In genomic region chr4:129584884-129585608, GRCm38 (mm10) we compare ENCODE assay signal across 8 mouse cellular contexts. TPM values are rescaled to one million over a fixed set of nuclear protein-coding genes. Genes with fewer than 3 reads are reported as not detected.
DNase-seq lines count a peak whose midpoint lies in the region; ATAC-seq and TF ChIP-seq lines count a peak whose summit lies in the region.

No protein-coding gene starts in this region.

- peaks cover 7% of the 10 kb centered on the region for H3K36me3 ChIP-seq in erythroblast, embryonic 14.5 days (ENCODE audit: control insufficient read depth)
- 0 out of 2 replicates have a peak, but pooled peaks cover under 1% of the 10 kb centered on the region for H3K36me3 ChIP-seq in heart, embryonic 13.5 days
- H3K36me3 ChIP-seq in liver, embryonic 12.5 days, result peaks cover 1% of the 10 kb centered on the region; the same call in 1 of the 2 replicates
- H3K36me3 ChIP-seq in stomach, embryonic 15.5 days, result no peaks in the 10 kb centered on the region

- 2% methylated on average over 36 of the region's 36 CpGs for WGBS in heart, embryonic 13.5 days
- WGBS in liver, embryonic 12.5 days (ENCODE audit: insufficient replicate concordance), result 2% methylated on average over 36 of the region's 36 CpGs
- WGBS in stomach, embryonic 15.5 days, result 1% methylated on average over 36 of the region's 36 CpGs

- peak overlapping the region; percentile 78 for H3K4me2 ChIP-seq in heart, embryonic 13.5 days
- H3K4me2 ChIP-seq in liver, embryonic 12.5 days, result peak overlapping the region; percentile 86
- H3K4me2 ChIP-seq in stomach, embryonic 15.5 days, result peak overlapping the region; percentile 75

- peak overlapping the region; percentile 58 for H3K27ac ChIP-seq in bone marrow macrophage, adult 2 months (ENCODE audit: insufficient read depth, low read depth, low read length)
- H3K27ac ChIP-seq in heart, embryonic 13.5 days (replicated peaks), result peak overlapping the region; percentile 68; the same call in 1 of the 2 replicates
- H3K27ac ChIP-seq in liver, embryonic 12.5 days, result peak overlapping the region; percentile 86
- H3K27ac ChIP-seq in stomach, embryonic 15.5 days, result peak overlapping the region; percentile 81

- peak; percentile 59; the same call in 1 of the 2 replicates for ATAC-seq in heart, embryonic 13.5 days (ENCODE audit: extremely low read depth, insufficient number of reproducible peaks, low FRiP score, low TSS enrichment)
- ATAC-seq in liver, embryonic 12.5 days, result peak; percentile 75
- ATAC-seq in stomach, embryonic 15.5 days (ENCODE audit: insufficient read depth, low FRiP score, low read depth), result peak; percentile 71

- TF ChIP-seq CTCF in bone marrow macrophage, adult 2 months (IDR thresholded peaks at IDR 0.05; ENCODE audit: low read depth, low read length), result peak; percentile 85

- H3K27me3 ChIP-seq in erythroblast, embryonic 14.5 days (ENCODE audit: control insufficient read depth), result no peaks in the 10 kb centered on the region
- H3K27me3 ChIP-seq in heart, embryonic 13.5 days (replicated peaks), result no peaks in the 10 kb centered on the region
- H3K27me3 ChIP-seq in liver, embryonic 12.5 days (replicated peaks), result no peaks in the 10 kb centered on the region
- no peaks in the 10 kb centered on the region for H3K27me3 ChIP-seq in stomach, embryonic 15.5 days (replicated peaks)

- H3K4me3 ChIP-seq in bone marrow macrophage, adult 2 months (ENCODE audit: insufficient read depth, low read length), result peak overlapping the region; percentile 70
- H3K4me3 ChIP-seq in erythroblast, embryonic 14.5 days (replicated peaks), result peak overlapping the region; percentile 63
- H3K4me3 ChIP-seq in heart, embryonic 13.5 days, result peak overlapping the region; percentile 58
- peak overlapping the region; percentile 56 for H3K4me3 ChIP-seq in liver, embryonic 12.5 days
- H3K4me3 ChIP-seq in stomach, embryonic 15.5 days (replicated peaks), result peak overlapping the region; percentile 51

- TF ChIP-seq POLR2A in bone marrow macrophage, adult 2 months (IDR thresholded peaks at IDR 0.05; ENCODE audit: borderline replicate concordance, low read depth, low read length), result no peak

- peaks cover 10% of the 10 kb centered on the region for H3K4me1 ChIP-seq in bone marrow macrophage, adult 2 months (ENCODE audit: control insufficient read depth, insufficient read depth, low read length)
- H3K4me1 ChIP-seq in erythroblast, embryonic 14.5 days (ENCODE audit: control insufficient read depth), result peaks cover 37% of the 10 kb centered on the region
- H3K4me1 ChIP-seq in heart, embryonic 13.5 days, result peaks cover 17% of the 10 kb centered on the region
- peaks cover 51% of the 10 kb centered on the region for H3K4me1 ChIP-seq in liver, embryonic 12.5 days
- H3K4me1 ChIP-seq in stomach, embryonic 15.5 days, result peaks cover 9% of the 10 kb centered on the region

- H3K9me3 ChIP-seq in erythroblast, embryonic 14.5 days (ENCODE audit: control insufficient read depth, low read length), result no peaks in the 10 kb centered on the region
- no peaks in the 10 kb centered on the region for H3K9me3 ChIP-seq in heart, embryonic 13.5 days
- H3K9me3 ChIP-seq in liver, embryonic 12.5 days (replicated peaks), result no peaks in the 10 kb centered on the region
- H3K9me3 ChIP-seq in stomach, embryonic 15.5 days, result no peaks in the 10 kb centered on the region

- DNase-seq in B cell, adult 2 months, result peak; percentile 93 to 94
- DNase-seq in kidney, postnatal 10 days, result peak; percentile 94
- peak; percentile 77 to 89 for DNase-seq in natural killer cell, adult 2 months (ENCODE audit: low spot score in 2 of 2)

- peak overlapping the region; percentile 77 for H3K9ac ChIP-seq in heart, embryonic 13.5 days
- peak overlapping the region; percentile 72 for H3K9ac ChIP-seq in liver, embryonic 12.5 days
- H3K9ac ChIP-seq in stomach, embryonic 15.5 days, result peak overlapping the region; percentile 48; the same call in 1 of the 2 replicates

RNA-seq across cellular contexts. Expression of gene Fam167b, which starts 6.7 kb away (rescaled TPM):
- 1.2 and 2.6 TPM in 2 replicates for polyA plus RNA-seq in bone marrow macrophage, adult 2 months (2012; ENCODE audit: insufficient read depth, insufficient read length, missing spikeins)
- polyA plus RNA-seq in erythroblast, embryonic 14.5 days (2012), result 0.15 TPM in 1 of 2 replicates, not detected in the other
- 4.7 and 7.3 TPM in 2 replicates for polyA plus RNA-seq in heart, embryonic 13.5 days (2015; fragmentation: Nextera tagmentation; extraction: Ambion mirVana)
- 6.3 and 7.9 TPM in 2 replicates for polyA plus RNA-seq in liver, embryonic 12.5 days (2016; fragmentation: Nextera tagmentation; extraction: Ambion mirVana)
- 3.5 and 3.9 TPM in 2 replicates for polyA plus RNA-seq in stomach, embryonic 15.5 days (2015; fragmentation: Nextera tagmentation; extraction: Ambion mirVana)

RNA-seq across cellular contexts. Expression of gene Lck, which starts 11.6 kb away (rescaled TPM):
- 0.68 TPM in 1 of 2 replicates, not detected in the other for polyA plus RNA-seq in bone marrow macrophage, adult 2 months (2012; ENCODE audit: insufficient read depth, insufficient read length, missing spikeins)
- 3.0 and 3.1 TPM in 2 replicates for polyA plus RNA-seq in erythroblast, embryonic 14.5 days (2012)
- polyA plus RNA-seq in heart, embryonic 13.5 days (2015; fragmentation: Nextera tagmentation; extraction: Ambion mirVana), result 2.8 and 7.0 TPM in 2 replicates
- polyA plus RNA-seq in liver, embryonic 12.5 days (2016; fragmentation: Nextera tagmentation; extraction: Ambion mirVana), result 4.1 and 5.1 TPM in 2 replicates
- 6.3 and 6.9 TPM in 2 replicates for polyA plus RNA-seq in stomach, embryonic 15.5 days (2015; fragmentation: Nextera tagmentation; extraction: Ambion mirVana)

RNA-seq across cellular contexts. Expression of gene Eif3i, which starts 15.4 kb away (rescaled TPM):
- polyA plus RNA-seq in bone marrow macrophage, adult 2 months (2012; ENCODE audit: insufficient read depth, insufficient read length, missing spikeins), result 105 and 119 TPM in 2 replicates
- 14.4 and 16.7 TPM in 2 replicates for polyA plus RNA-seq in erythroblast, embryonic 14.5 days (2012)
- polyA plus RNA-seq in heart, embryonic 13.5 days (2015; fragmentation: Nextera tagmentation; extraction: Ambion mirVana), result 169 and 189 TPM in 2 replicates
- 219 and 226 TPM in 2 replicates for polyA plus RNA-seq in liver, embryonic 12.5 days (2016; fragmentation: Nextera tagmentation; extraction: Ambion mirVana)
- polyA plus RNA-seq in stomach, embryonic 15.5 days (2015; fragmentation: Nextera tagmentation; extraction: Ambion mirVana), result 263 and 265 TPM in 2 replicates

RNA-seq across cellular contexts. Expression of gene Tmem234, which starts 15.4 kb away (rescaled TPM):
- polyA plus RNA-seq in bone marrow macrophage, adult 2 months (2012; ENCODE audit: insufficient read depth, insufficient read length, missing spikeins), result 137 and 140 TPM in 2 replicates
- 53.2 and 58.6 TPM in 2 replicates for polyA plus RNA-seq in erythroblast, embryonic 14.5 days (2012)
- polyA plus RNA-seq in heart, embryonic 13.5 days (2015; fragmentation: Nextera tagmentation; extraction: Ambion mirVana), result 160 and 179 TPM in 2 replicates
- polyA plus RNA-seq in liver, embryonic 12.5 days (2016; fragmentation: Nextera tagmentation; extraction: Ambion mirVana), result 147 and 159 TPM in 2 replicates
- polyA plus RNA-seq in stomach, embryonic 15.5 days (2015; fragmentation: Nextera tagmentation; extraction: Ambion mirVana), result 194 and 200 TPM in 2 replicates

RNA-seq across cellular contexts. Expression of gene Dcdc2b, which starts 29.0 kb away (rescaled TPM):
- 1.8 and 2.3 TPM in 2 replicates for polyA plus RNA-seq in bone marrow macrophage, adult 2 months (2012; ENCODE audit: insufficient read depth, insufficient read length, missing spikeins)
- not detected in 2 replicates for polyA plus RNA-seq in erythroblast, embryonic 14.5 days (2012)
- 1.3 and 1.6 TPM in 2 replicates for polyA plus RNA-seq in heart, embryonic 13.5 days (2015; fragmentation: Nextera tagmentation; extraction: Ambion mirVana)
- 0.51 and 1.3 TPM in 2 replicates for polyA plus RNA-seq in liver, embryonic 12.5 days (2016; fragmentation: Nextera tagmentation; extraction: Ambion mirVana)
- polyA plus RNA-seq in stomach, embryonic 15.5 days (2015; fragmentation: Nextera tagmentation; extraction: Ambion mirVana), result 1.7 and 2.4 TPM in 2 replicates

Comparison
In these comparisons a context has a peak if more than half of its experiments do, and no peak if none do; other contexts are left out.
1. Peak in every context shown above with its lines: DNase-seq, ATAC-seq, H3K4me3 ChIP-seq and H3K27ac ChIP-seq.